Mouse (Mus musculus): ENCODE results near the gene Sowaha. TPM values are rescaled to one million over a fixed set of nuclear protein-coding genes. Genes with fewer than 3 reads are reported as not detected.

Sowaha gene
- total and polyA plus RNA-seq, 2 experiments from 2014 or later, result 0.08 TPM; not detected in 1

DNA sequence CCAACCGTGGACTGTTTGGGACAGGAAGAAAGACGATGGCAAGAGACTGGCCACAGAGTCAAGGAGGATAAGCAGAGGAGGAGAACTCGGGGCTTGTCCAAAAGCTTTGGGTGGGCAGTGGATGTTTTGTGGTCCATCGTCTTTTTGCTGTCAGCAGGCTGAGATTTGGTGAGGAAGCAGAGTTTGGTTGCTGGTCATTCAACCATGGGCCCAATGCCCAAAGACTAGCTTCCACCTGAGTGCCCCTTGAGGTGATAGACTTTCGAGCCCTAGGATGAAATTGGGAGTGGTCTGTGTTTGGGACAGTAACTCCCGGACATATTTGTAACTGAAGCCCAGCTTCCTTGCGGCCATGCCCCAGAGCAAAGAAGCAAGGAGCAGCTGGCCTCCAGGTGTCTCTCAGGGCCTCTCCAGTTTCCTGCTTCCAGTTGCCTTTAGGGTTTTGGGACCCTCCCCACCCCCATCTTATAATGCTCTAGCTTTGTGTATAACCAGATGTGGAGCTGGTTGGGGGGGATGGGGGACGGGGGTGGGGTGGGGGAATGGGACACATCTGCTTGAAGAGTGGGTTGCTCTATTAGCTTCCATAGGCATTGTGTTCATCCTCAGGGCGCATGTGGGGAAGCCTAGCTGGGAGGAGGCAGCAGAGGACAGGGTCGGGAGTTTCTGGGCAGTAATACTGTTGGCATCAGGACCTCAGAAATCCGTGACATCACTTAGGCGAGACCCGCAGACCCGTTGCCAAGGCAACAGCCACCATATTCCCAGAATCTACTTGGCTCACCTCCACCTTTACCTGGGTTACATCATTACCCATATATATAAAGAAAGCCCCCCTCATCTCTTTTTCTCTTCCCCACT lies 43.7 kb upstream of the Sowaha start:
- DNase-seq (ENCODE audit: low spot score), result no peak
- no peaks in the 10 kb centered on the region for H3K9me3 ChIP-seq (replicated peaks; ENCODE audit: control insufficient read depth, low read length)
- H3K9ac ChIP-seq (replicated peaks; ENCODE audit: low read depth, low read length), result no peak overlapping the region
- WGBS, result 88% methylated on average over 14 of the region's 14 CpGs
- ATAC-seq (ENCODE audit: insufficient read depth, low read depth), result no peak
- H3K4me1 ChIP-seq (ENCODE audit: control insufficient read depth, insufficient read depth), result peaks cover 74% of the 10 kb centered on the region
- no peaks in the 10 kb centered on the region for H3K27me3 ChIP-seq (ENCODE audit: control insufficient read depth, insufficient read depth, low read length)
- H3K4me2 ChIP-seq (ENCODE audit: low read depth, low read length), result no peak overlapping the region
- H3K27ac ChIP-seq (ENCODE audit: low read depth), result no peak overlapping the region
- H3K36me3 ChIP-seq (replicated peaks; ENCODE audit: control insufficient read depth, insufficient read depth, low read length), result no peaks in the 10 kb centered on the region
- no peak overlapping the region for H3K4me3 ChIP-seq (ENCODE audit: low read depth, low read length)
- no peak for TF ChIP-seq EP300 (IDR thresholded peaks at IDR 0.05; ENCODE audit: low read depth)

DNA sequence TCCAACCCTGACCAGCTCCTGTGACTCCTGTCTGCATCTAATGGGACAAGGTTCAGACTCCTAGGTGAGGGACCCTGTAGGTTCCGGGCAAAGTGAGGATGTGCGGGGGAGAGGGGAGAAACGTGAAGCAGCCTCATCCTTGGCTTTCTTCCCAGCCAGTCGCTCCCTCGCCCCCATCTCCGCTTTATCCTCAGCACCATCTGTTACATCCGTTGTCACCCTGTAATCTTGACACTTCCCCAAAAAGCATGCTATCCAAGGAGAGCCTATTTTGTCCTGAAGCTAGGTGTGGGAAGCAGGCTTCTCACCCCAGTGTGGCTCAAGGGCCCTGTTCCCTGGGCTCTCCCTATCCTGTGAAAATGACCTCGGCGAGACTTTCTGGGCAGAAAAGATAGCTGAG lies 42.9 kb upstream of the Sowaha start:
- H3K4me2 ChIP-seq (ENCODE audit: low read depth, low read length), result no peak overlapping the region
- ATAC-seq (ENCODE audit: insufficient read depth, low read depth) (no peak), DNase-seq (ENCODE audit: low spot score) (no peak)
- no peak overlapping the region for H3K27ac ChIP-seq (ENCODE audit: low read depth)
- H3K9me3 ChIP-seq (replicated peaks; ENCODE audit: control insufficient read depth, low read length), result no peaks in the 10 kb centered on the region
- H3K4me1 ChIP-seq (ENCODE audit: control insufficient read depth, insufficient read depth), result peaks cover 66% of the 10 kb centered on the region
- WGBS, result 38% methylated on average over 9 of the region's 9 CpGs
- no peaks in the 10 kb centered on the region for H3K27me3 ChIP-seq (ENCODE audit: control insufficient read depth, insufficient read depth, low read length)
- H3K9ac ChIP-seq (replicated peaks; ENCODE audit: low read depth, low read length), result no peak overlapping the region
- H3K36me3 ChIP-seq (replicated peaks; ENCODE audit: control insufficient read depth, insufficient read depth, low read length), result no peaks in the 10 kb centered on the region
- TF ChIP-seq CTCF (IDR thresholded peaks at IDR 0.05; ENCODE audit: low read depth), result no peak
- no peak for TF ChIP-seq EP300 (IDR thresholded peaks at IDR 0.05; ENCODE audit: low read depth)
- no peak overlapping the region for H3K4me3 ChIP-seq (ENCODE audit: low read depth, low read length)

DNA sequence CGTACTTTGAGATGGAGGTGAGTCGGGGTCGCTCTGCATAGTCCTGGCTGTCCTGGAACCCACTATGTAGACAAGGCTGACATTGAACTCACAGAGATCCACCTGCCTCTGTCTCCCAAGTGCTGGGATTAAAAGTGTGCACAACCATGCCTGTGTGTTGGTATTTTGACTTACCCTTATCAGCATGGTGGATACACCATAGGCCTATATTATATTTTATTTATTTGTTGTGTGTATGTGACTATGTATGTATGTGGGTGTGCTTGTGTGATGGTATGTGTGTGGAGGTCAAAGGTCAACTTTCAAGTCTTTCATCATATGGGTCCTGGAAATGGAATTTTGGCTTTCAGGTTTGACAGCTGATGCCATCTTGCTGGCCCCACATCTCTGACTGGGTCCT lies 42.3 kb upstream of the Sowaha start:
- ATAC-seq (ENCODE audit: insufficient read depth, low read depth), result no peak
- TF ChIP-seq EP300 (IDR thresholded peaks at IDR 0.05; ENCODE audit: low read depth) (no peak), CTCF (IDR thresholded peaks at IDR 0.05; ENCODE audit: low read depth) (no peak)
- no peak overlapping the region for H3K4me2 ChIP-seq (ENCODE audit: low read depth, low read length)
- H3K4me3 ChIP-seq (ENCODE audit: low read depth, low read length), result no peak overlapping the region
- no peak overlapping the region for H3K9ac ChIP-seq (replicated peaks; ENCODE audit: low read depth, low read length)
- H3K4me1 ChIP-seq (ENCODE audit: control insufficient read depth, insufficient read depth), result peaks cover 60% of the 10 kb centered on the region
- no peak for DNase-seq (ENCODE audit: low spot score)
- 85% methylated on average over 3 of the region's 3 CpGs for WGBS
- H3K27ac ChIP-seq (ENCODE audit: low read depth), result no peak overlapping the region
- no peaks in the 10 kb centered on the region for H3K27me3 ChIP-seq (ENCODE audit: control insufficient read depth, insufficient read depth, low read length)
- no peaks in the 10 kb centered on the region for H3K36me3 ChIP-seq (replicated peaks; ENCODE audit: control insufficient read depth, insufficient read depth, low read length)
- H3K9me3 ChIP-seq (replicated peaks; ENCODE audit: control insufficient read depth, low read length), result no peaks in the 10 kb centered on the region

DNA sequence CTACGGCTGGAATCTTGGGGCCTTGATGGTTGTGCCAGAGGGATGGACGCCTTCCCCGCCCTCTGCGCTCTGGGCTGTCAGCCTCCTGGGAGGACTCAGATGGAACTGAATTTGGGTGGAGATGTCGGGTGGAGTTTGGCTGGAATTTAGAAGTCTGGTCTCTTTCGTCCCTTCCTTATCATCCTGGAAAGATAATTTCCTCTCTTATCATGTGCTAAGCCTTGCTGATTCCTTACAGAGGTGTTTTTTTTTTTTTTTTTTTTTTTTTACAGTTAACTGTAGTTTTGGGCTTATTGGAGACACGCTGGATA lies 41.7 kb upstream of the Sowaha start:
- peaks cover 57% of the 10 kb centered on the region for H3K4me1 ChIP-seq (ENCODE audit: control insufficient read depth, insufficient read depth)
- H3K4me2 ChIP-seq (ENCODE audit: low read depth, low read length), result peak overlapping the region; percentile 80
- no peak overlapping the region for H3K9ac ChIP-seq (replicated peaks; ENCODE audit: low read depth, low read length)
- H3K27me3 ChIP-seq (ENCODE audit: control insufficient read depth, insufficient read depth, low read length), result no peaks in the 10 kb centered on the region
- TF ChIP-seq CTCF (IDR thresholded peaks at IDR 0.05; ENCODE audit: low read depth) (no peak), EP300 (IDR thresholded peaks at IDR 0.05; ENCODE audit: low read depth) (no peak)
- H3K36me3 ChIP-seq (replicated peaks; ENCODE audit: control insufficient read depth, insufficient read depth, low read length), result no peaks in the 10 kb centered on the region
- peak overlapping the region; percentile 86 for H3K27ac ChIP-seq (ENCODE audit: low read depth)
- peak overlapping the region; percentile 82 for H3K4me3 ChIP-seq (ENCODE audit: low read depth, low read length)
- H3K9me3 ChIP-seq (replicated peaks; ENCODE audit: control insufficient read depth, low read length), result no peaks in the 10 kb centered on the region
- 45% methylated on average over 7 of the region's 7 CpGs for WGBS
- ATAC-seq (ENCODE audit: insufficient read depth, low read depth) (no peak), DNase-seq (ENCODE audit: low spot score) (no peak)

DNA sequence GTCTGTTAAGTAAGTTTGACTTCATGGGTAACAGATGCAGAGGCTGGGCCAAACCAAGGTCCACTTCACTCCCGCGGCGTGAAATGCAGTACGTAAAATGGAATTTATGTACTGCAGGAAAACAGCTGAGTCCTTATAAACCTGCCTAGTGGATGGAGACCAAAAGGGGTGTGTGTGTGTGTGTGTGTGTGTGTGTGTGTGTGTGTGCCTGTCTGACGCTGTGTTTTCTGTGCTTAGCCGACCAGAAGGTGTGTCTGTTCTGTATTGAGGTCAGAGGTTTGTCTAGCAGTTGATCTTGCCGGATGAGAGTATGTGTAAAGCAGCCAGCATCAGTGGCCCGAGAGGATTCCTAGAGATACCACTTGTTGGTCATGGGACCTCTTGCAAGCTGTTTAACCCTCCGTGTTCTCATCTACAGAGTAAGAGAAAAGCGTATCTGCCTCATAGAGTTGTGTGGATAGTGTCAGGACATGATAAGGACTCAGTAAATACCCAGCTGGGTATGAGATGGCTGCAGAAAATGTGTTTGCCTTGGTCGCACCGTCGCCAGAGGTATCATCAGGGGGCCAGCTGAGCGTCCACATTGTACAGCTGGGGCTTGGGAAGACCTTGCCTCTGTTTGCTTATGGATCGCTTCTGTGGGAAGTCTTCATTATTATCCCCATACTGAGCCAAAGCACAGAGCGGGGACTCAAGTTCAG lies 41.2 kb upstream of the Sowaha start:
- H3K27ac ChIP-seq (ENCODE audit: low read depth), result peak overlapping the region; percentile 86
- 23% methylated on average over 16 of the region's 16 CpGs for WGBS
- H3K4me2 ChIP-seq (ENCODE audit: low read depth, low read length), result peak overlapping the region; percentile 80
- H3K4me1 ChIP-seq (ENCODE audit: control insufficient read depth, insufficient read depth), result peaks cover 53% of the 10 kb centered on the region
- TF ChIP-seq EP300 (IDR thresholded peaks at IDR 0.05; ENCODE audit: low read depth), result no peak
- no peak for TF ChIP-seq CTCF (IDR thresholded peaks at IDR 0.05; ENCODE audit: low read depth)
- no peaks in the 10 kb centered on the region for H3K9me3 ChIP-seq (replicated peaks; ENCODE audit: control insufficient read depth, low read length)
- H3K36me3 ChIP-seq (replicated peaks; ENCODE audit: control insufficient read depth, insufficient read depth, low read length), result no peaks in the 10 kb centered on the region
- no peaks in the 10 kb centered on the region for H3K27me3 ChIP-seq (ENCODE audit: control insufficient read depth, insufficient read depth, low read length)
- H3K9ac ChIP-seq (replicated peaks; ENCODE audit: low read depth, low read length), result peak overlapping the region; percentile 80; the same call in 1 of the 2 replicates
- DNase-seq (ENCODE audit: low spot score) (no peak), ATAC-seq (ENCODE audit: insufficient read depth, low read depth) (0 out of 2 replicates have a peak, but pooled peaks have one; percentile 9)
- peak overlapping the region; percentile 82 for H3K4me3 ChIP-seq (ENCODE audit: low read depth, low read length)

Data from heart, postnatal 0 days (tissue).